Mouse (Mus musculus): ENCODE results near the gene Slc46a2. TPM values are rescaled to one million over a fixed set of nuclear protein-coding genes. Genes with fewer than 3 reads are reported as not detected.

Slc46a2 gene
- polyA plus RNA-seq, 1 experiment from 2014 or later: 0.06 TPM

DNA sequence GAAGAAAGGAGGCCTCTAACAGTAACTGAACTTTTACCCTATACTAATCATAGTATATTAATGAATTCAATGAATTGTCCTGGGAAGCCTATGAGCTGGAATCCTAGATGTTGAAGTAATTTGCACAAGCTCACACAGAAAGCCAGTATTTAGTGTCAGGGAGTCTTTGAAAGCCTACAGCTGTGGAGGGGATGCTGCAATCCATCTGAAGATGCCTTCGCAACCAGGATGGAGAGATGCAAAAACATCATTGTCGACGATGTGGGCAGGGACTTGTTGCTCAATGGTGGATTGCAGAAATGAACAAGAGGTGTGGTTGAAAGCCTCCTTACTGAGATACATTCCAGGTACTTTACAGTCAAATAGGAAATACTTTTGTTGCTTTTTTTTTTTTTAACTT, 3.1 kb upstream of the Slc46a2 start:
- Histone ChIP-seq H3K9me3 (ENCODE audit: control insufficient read depth, low read length) (no peaks in the 10 kb centered on the region), H3K27ac (ENCODE audit: low read depth, low read length) (no peak overlapping the region), H3K36me3 (ENCODE audit: control insufficient read depth, insufficient read depth, low read length) (no peaks in the 10 kb centered on the region), H3K4me3 (ENCODE audit: low read length) (no peak overlapping the region), H3K4me1 (ENCODE audit: control insufficient read depth, insufficient read depth, low read depth, low read length) (no peaks in the 10 kb centered on the region), H3K4me2 (ENCODE audit: low read length) (no peak overlapping the region), H3K27me3 (replicated peaks; ENCODE audit: control insufficient read depth, insufficient read depth, low read length) (peaks cover 8% of the 10 kb centered on the region; the same call in 1 of the 2 replicates), H3K9ac (ENCODE audit: low read depth, low read length) (no peak overlapping the region)
- ATAC-seq: no peak
- 95% methylated on average over 3 of the region's 3 CpGs for WGBS

DNA sequence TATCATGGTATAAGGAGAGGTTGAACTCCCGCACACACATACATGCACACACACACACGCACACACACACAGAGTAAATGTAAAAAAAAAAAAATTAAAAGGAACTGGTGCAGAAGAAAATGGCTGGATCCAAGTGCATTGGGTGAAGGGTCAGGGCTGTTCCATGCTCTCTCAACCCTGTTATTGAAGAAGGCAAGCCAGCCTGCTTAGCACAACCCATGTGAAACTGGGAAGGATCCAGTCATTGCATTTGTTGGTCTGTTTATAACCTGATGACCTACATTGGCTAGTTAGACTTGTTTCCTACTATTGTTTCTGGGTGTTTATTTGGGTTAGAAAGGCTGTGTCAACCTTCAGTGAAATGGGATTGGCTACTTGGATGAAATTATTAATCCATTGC, 6.1 kb downstream of the Slc46a2 start:
- Histone ChIP-seq H3K9ac (ENCODE audit: low read depth, low read length) (no peak overlapping the region), H3K4me3 (ENCODE audit: low read length) (no peak overlapping the region), H3K4me2 (ENCODE audit: low read length) (no peak overlapping the region), H3K4me1 (ENCODE audit: control insufficient read depth, insufficient read depth, low read depth, low read length) (no peaks in the 10 kb centered on the region), H3K27me3 (replicated peaks; ENCODE audit: control insufficient read depth, insufficient read depth, low read length) (no peaks in the 10 kb centered on the region; the same call in 1 of the 2 replicates), H3K9me3 (ENCODE audit: control insufficient read depth, low read length) (no peaks in the 10 kb centered on the region), H3K36me3 (ENCODE audit: control insufficient read depth, insufficient read depth, low read length) (no peaks in the 10 kb centered on the region), H3K27ac (ENCODE audit: low read depth, low read length) (no peak overlapping the region)
- ATAC-seq: no peak
- WGBS: 99% methylated on average over 2 of the region's 2 CpGs

DNA sequence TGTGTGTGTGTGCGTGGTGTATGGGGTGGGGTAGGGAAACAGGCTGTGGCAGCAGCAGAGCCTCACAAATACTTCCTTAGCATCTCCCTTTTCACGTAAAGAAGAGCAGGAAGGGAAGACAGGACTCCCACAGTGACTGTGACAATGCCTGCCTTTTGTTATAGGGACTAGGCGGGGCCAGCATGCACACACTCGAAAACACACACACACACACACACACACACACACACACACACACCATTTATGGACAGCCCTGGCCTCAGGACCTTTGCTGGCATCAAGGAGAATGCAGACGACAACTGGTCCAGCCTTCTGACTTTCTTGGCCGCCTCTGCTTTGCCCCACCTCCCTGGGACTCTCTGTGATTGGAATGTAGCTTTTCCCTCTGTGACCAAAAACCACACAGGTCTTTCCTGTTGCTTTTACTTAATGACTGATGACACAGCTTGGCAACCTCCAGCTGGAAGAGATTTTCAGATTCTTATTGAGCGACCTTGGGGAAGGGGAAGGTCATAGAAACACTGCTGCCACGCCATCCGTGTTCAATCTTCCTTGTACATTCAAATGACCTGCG, 7.1 kb downstream of the Slc46a2 start:
- 0 out of 2 replicates have a peak, but pooled peaks have one; percentile 29 for ATAC-seq
- H3K4me3 ChIP-seq (ENCODE audit: low read length): no peak overlapping the region

DNA sequence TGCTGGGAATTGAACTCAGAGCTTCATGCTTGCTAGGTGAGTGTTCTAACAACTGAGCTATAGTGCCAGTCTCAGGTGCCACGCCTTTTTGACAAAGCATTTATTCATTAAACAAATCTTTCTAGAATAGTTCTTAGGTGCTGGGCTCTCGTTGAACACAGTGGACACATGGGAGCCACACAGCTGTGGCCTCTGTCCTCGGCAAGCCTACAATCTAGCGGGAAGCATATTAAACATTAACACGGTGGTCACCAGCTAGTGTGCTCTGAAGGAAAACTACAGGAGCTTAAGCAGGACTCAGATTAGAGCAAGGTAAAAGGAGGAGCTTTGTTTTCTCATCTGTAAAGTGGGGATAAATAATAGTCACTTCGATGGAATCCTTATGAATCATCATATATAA, 7.8 kb downstream of the Slc46a2 start:
- H3K4me1 ChIP-seq (ENCODE audit: control insufficient read depth, insufficient read depth, low read depth, low read length): no peaks in the 10 kb centered on the region
- 82% methylated on average over 6 of the region's 6 CpGs for WGBS
- H3K27me3 ChIP-seq (replicated peaks; ENCODE audit: control insufficient read depth, insufficient read depth, low read length): no peaks in the 10 kb centered on the region

More for the DNA sequence above, 7.1 kb downstream of the Slc46a2 start:
- WGBS: 50% methylated on average over 10 of the region's 10 CpGs
- no peaks in the 10 kb centered on the region for H3K27me3 ChIP-seq (replicated peaks; ENCODE audit: control insufficient read depth, insufficient read depth, low read length)
- H3K27ac ChIP-seq (ENCODE audit: low read depth, low read length): no peak overlapping the region
- H3K9ac ChIP-seq (ENCODE audit: low read depth, low read length): no peak overlapping the region
- no peaks in the 10 kb centered on the region for H3K9me3 ChIP-seq (ENCODE audit: control insufficient read depth, low read length)
- H3K36me3 ChIP-seq (ENCODE audit: control insufficient read depth, insufficient read depth, low read length): peaks cover 2% of the 10 kb centered on the region; the same call in 1 of the 2 replicates
- no peak overlapping the region for H3K4me2 ChIP-seq (ENCODE audit: low read length)
- no peaks in the 10 kb centered on the region for H3K4me1 ChIP-seq (ENCODE audit: control insufficient read depth, insufficient read depth, low read depth, low read length)

DNA sequence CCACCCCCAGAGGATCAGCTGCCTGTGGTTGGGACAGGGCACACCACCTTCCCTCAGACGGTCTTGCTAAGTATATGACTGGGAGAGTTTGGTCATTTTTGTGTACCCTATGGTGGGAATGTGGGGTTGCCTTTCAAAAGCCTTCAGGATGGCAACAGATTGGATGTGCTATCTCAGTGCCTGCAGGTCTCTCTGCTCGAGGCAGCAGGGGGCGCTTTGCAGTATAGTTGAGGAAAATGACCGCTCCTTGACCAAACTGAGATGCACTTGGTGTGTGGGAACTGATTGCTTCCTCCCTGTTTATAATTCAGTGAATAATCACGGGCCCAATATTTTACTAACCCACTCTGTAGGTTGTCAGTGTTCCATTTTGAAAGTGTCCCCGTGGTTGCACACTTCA, 12.3 kb downstream of the Slc46a2 start:
- WGBS: 74% methylated on average over 6 of the region's 6 CpGs
- no peak for ATAC-seq
- no peaks in the 10 kb centered on the region for H3K27me3 ChIP-seq (replicated peaks; ENCODE audit: control insufficient read depth, insufficient read depth, low read length)

More for the DNA sequence above, 7.8 kb downstream of the Slc46a2 start:
- H3K9ac ChIP-seq (ENCODE audit: low read depth, low read length): no peak overlapping the region
- H3K4me3 ChIP-seq (ENCODE audit: low read length): no peak overlapping the region
- no peak for ATAC-seq
- no peak overlapping the region for H3K4me2 ChIP-seq (ENCODE audit: low read length)
- H3K36me3 ChIP-seq (ENCODE audit: control insufficient read depth, insufficient read depth, low read length): peaks cover 2% of the 10 kb centered on the region; the same call in 1 of the 2 replicates
- H3K27ac ChIP-seq (ENCODE audit: low read depth, low read length): no peak overlapping the region
- no peaks in the 10 kb centered on the region for H3K9me3 ChIP-seq (ENCODE audit: control insufficient read depth, low read length)

DNA sequence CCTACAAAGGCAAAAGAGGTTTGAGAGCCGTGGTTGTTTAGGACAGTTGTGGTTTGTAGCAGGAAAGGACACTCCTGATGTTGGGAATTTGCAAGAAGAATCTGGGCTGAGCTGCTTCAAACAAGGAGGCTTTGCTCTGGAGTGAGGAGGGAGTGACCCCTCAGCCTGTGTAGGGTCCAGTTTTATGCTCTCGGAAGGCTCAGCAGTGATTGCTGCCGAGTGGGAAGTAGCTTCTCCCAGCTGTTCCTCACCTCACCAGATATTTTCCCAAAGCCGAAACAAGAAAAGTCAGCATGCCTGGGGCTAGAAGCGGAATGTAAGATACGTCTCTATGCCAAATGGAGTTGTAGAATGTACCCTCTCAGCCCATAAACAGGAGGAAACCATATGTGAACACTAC, 13.0 kb downstream of the Slc46a2 start:
- H3K27ac ChIP-seq (ENCODE audit: low read depth, low read length): no peak overlapping the region
- no peaks in the 10 kb centered on the region for H3K9me3 ChIP-seq (ENCODE audit: control insufficient read depth, low read length)
- WGBS: 87% methylated on average over 6 of the region's 6 CpGs
- no peaks in the 10 kb centered on the region for H3K4me1 ChIP-seq (ENCODE audit: control insufficient read depth, insufficient read depth, low read depth, low read length)
- H3K4me2 ChIP-seq (ENCODE audit: low read length): no peak overlapping the region
- ATAC-seq: no peak
- peaks cover 7% of the 10 kb centered on the region for H3K36me3 ChIP-seq (ENCODE audit: control insufficient read depth, insufficient read depth, low read length)
- H3K27me3 ChIP-seq (replicated peaks; ENCODE audit: control insufficient read depth, insufficient read depth, low read length): no peaks in the 10 kb centered on the region
- no peak overlapping the region for H3K9ac ChIP-seq (ENCODE audit: low read depth, low read length)
- no peak overlapping the region for H3K4me3 ChIP-seq (ENCODE audit: low read length)

More for the DNA sequence above, 12.3 kb downstream of the Slc46a2 start:
- Histone ChIP-seq H3K36me3 (ENCODE audit: control insufficient read depth, insufficient read depth, low read length) (peaks cover 7% of the 10 kb centered on the region), H3K4me3 (ENCODE audit: low read length) (no peak overlapping the region), H3K9ac (ENCODE audit: low read depth, low read length) (no peak overlapping the region), H3K9me3 (ENCODE audit: control insufficient read depth, low read length) (no peaks in the 10 kb centered on the region), H3K4me2 (ENCODE audit: low read length) (no peak overlapping the region), H3K27ac (ENCODE audit: low read depth, low read length) (no peak overlapping the region), H3K4me1 (ENCODE audit: control insufficient read depth, insufficient read depth, low read depth, low read length) (no peaks in the 10 kb centered on the region)

DNA sequence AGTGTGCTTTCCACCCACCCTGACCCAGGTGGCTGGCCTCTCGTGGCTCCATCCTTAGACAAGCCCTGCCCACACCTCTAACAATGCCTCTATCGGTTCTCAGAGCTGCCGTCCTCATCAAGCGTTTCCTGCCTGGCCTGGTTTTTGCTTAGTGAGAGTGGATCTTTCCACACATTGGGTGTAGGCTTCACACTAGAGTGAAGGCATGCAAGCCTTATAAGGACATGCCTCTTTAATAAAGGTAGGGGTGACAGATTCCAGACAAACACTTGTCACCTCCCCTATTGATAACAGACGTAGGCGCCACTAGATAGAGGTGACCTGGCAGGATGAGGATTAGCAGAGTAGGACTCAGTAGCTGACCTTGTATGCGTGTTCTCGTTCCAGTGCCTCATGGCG, 16.3 kb downstream of the Slc46a2 start:
- ATAC-seq: no peak
- no peaks in the 10 kb centered on the region for H3K9me3 ChIP-seq (ENCODE audit: control insufficient read depth, low read length)
- no peaks in the 10 kb centered on the region for H3K4me1 ChIP-seq (ENCODE audit: control insufficient read depth, insufficient read depth, low read depth, low read length)
- no peak overlapping the region for H3K4me3 ChIP-seq (ENCODE audit: low read length)
- no peak overlapping the region for H3K27ac ChIP-seq (ENCODE audit: low read depth, low read length)
- no peak overlapping the region for H3K4me2 ChIP-seq (ENCODE audit: low read length)
- H3K9ac ChIP-seq (ENCODE audit: low read depth, low read length): no peak overlapping the region
- H3K36me3 ChIP-seq (ENCODE audit: control insufficient read depth, insufficient read depth, low read length): peaks cover 12% of the 10 kb centered on the region
- H3K27me3 ChIP-seq (replicated peaks; ENCODE audit: control insufficient read depth, insufficient read depth, low read length): no peaks in the 10 kb centered on the region
- WGBS: 90% methylated on average over 9 of the region's 9 CpGs

DNA sequence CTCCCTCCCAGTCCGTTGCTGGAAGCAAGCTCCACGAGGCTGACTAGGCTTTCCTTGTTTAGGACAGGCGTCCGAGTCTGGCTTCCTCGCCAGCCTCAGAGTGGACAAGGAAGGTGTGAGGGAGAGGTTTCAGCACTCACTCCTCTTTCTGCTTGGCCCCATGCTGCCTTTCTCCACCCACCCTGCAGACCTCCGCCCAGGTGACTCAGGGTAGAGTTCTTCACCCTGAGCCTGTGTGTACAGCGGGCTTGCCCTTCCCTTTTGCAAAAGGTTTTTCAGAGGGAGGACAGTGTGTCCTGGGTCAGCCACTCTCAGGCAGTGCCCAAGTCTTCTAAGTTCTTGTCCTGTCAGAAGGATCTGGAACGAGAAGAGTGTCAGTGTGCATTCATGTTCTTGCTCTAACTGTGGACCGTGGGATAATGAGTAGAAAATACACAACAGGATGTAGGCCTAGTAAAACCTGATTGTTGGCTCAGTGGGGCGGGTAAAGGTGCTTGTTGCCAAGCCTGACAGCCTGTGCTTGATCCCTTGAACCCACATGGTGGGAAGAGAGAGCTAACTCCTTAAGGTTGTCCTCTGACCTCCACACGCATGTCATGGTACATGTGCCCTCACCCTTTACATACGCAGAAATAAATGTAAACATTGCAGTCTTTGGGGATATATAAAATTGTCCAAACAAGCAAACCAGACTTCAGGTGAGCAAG, 16.9 kb downstream of the Slc46a2 start:
- no peak overlapping the region for H3K9ac ChIP-seq (ENCODE audit: low read depth, low read length)
- no peak for ATAC-seq
- peaks cover 12% of the 10 kb centered on the region for H3K36me3 ChIP-seq (ENCODE audit: control insufficient read depth, insufficient read depth, low read length)
- no peak overlapping the region for H3K27ac ChIP-seq (ENCODE audit: low read depth, low read length)
- H3K4me3 ChIP-seq (ENCODE audit: low read length): no peak overlapping the region
- no peaks in the 10 kb centered on the region for H3K4me1 ChIP-seq (ENCODE audit: control insufficient read depth, insufficient read depth, low read depth, low read length)
- 89% methylated on average over 12 of the region's 12 CpGs for WGBS
- H3K4me2 ChIP-seq (ENCODE audit: low read length): no peak overlapping the region
- no peaks in the 10 kb centered on the region for H3K27me3 ChIP-seq (replicated peaks; ENCODE audit: control insufficient read depth, insufficient read depth, low read length)
- no peaks in the 10 kb centered on the region for H3K9me3 ChIP-seq (ENCODE audit: control insufficient read depth, low read length)

DNA sequence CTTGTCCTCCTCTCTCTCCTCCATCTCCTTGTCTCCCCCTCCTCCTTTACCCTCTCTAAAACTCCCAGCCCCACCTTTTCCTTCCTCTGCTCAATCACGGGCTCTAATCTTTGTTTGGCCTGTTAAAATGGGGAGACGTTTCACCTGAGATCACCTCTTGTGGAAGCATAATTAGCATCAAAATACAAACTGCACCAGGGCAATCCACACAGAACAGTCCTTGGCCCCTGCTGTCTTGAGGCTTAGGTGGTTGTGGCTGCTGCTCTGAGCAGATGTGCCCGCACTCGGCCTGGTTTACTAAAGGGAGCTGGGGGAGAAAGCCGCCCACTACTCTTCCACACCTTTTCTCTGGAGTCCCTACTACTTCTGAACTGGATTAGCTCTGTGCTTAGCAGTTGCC, 18.9 kb downstream of the Slc46a2 start:
- H3K9me3 ChIP-seq (ENCODE audit: control insufficient read depth, low read length): no peaks in the 10 kb centered on the region

More for the DNA sequence above, 18.9 kb downstream of the Slc46a2 start:
- 68% methylated on average over 5 of the region's 5 CpGs for WGBS
- no peak overlapping the region for H3K27ac ChIP-seq (ENCODE audit: low read depth, low read length)
- no peak overlapping the region for H3K4me3 ChIP-seq (ENCODE audit: low read length)
- no peak for ATAC-seq
- H3K27me3 ChIP-seq (replicated peaks; ENCODE audit: control insufficient read depth, insufficient read depth, low read length): no peaks in the 10 kb centered on the region
- H3K36me3 ChIP-seq (ENCODE audit: control insufficient read depth, insufficient read depth, low read length): peaks cover 12% of the 10 kb centered on the region
- H3K4me1 ChIP-seq (ENCODE audit: control insufficient read depth, insufficient read depth, low read depth, low read length): no peaks in the 10 kb centered on the region
- H3K9ac ChIP-seq (ENCODE audit: low read depth, low read length): no peak overlapping the region
- H3K4me2 ChIP-seq (ENCODE audit: low read length): no peak overlapping the region
